Mouse (Mus musculus) embryo, embryonic 11 days (tissue): ENCODE measurements around the gene Rcn3.

Experiments
- DNase-seq: peaks from one replicate; pipeline ENCODE4 v3.0.0-alpha.2; 2015

Gene Rcn3

DNA sequence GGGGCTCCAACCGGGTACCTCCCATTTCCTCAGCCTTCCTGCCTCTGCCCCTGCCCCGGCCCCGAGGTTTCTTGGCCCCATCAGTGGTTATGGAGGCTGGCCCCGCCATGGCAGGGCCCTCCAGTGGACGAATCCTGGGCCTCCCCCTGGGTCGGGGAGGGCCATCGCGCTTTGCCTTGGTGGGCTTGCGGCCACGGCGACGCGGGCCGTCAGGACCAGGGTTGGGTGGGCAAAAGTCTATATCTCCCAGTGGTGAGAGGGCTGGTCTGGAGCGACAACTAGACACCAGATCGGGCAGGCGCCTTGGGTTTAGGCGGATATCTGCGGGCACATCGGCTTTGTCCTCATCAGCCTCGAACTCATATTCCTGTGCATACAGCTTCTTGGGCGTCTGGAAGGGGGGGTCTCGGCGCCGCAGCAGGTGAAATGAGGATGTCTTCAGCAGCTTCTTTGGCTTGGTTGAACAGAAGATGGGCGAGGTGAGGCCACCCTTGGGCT, 45.1 kb downstream of the Rcn3 start:
- DNase-seq: no peak

GRCm38 (mm10) chr7:45045741-45046140, 46.3 kb downstream of the Rcn3 start:
- no peak for DNase-seq

- DNase-seq: no peak
Measured at GRCm38 (mm10) chr7:45043307-45043706, 48.7 kb downstream of the Rcn3 start.

DNA sequence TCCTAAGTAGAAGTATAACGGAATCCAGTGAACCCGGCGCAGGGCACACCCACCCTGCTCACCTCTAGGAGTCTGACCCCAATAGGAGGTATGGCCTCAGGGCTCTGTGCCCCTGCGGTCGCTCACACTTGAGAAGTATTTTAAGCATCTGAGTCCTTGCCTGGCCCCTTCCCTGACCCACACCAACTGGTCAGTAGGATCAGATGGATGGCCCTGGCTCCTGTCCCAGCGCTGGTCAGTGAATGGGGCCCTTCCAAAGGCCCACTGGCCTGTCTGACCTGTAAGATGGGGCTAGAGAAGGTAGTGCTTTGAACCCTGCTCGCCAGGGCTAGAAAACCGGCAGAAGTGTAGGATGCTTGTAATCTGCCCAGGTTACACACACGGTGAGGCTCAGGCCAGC, 51.2 kb downstream of the Rcn3 start:
- no peak for DNase-seq

DNA sequence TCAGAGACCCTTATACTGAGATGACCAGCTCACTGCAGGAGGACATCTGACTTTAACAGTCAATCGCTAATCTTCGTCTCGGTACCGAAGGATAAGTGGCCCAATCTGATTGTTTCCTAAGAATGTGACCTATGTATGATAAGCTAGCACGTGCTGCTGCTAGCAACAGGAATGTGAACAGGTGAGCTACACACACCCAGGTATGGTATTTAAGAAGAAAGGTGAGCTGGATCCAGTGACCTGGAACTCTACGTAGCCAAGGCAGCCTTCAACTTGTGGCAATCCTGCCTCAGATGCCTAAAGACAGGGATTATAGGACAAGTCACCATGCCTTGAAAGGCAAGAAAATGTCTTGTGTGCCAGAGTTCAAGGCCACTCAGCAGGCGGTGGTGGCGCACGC, 53.6 kb downstream of the Rcn3 start:
- DNase-seq: no peak

- peak; percentile 36 for DNase-seq
Measured at GRCm38 (mm10) chr7:45037720-45038361, 54.2 kb downstream of the Rcn3 start.

- DNase-seq: no peak
Measured at GRCm38 (mm10) chr7:45036702-45037101, 55.3 kb downstream of the Rcn3 start.

GRCm38 (mm10) chr7:45035631-45036030, 56.4 kb downstream of the Rcn3 start:
- DNase-seq: no peak

DNA sequence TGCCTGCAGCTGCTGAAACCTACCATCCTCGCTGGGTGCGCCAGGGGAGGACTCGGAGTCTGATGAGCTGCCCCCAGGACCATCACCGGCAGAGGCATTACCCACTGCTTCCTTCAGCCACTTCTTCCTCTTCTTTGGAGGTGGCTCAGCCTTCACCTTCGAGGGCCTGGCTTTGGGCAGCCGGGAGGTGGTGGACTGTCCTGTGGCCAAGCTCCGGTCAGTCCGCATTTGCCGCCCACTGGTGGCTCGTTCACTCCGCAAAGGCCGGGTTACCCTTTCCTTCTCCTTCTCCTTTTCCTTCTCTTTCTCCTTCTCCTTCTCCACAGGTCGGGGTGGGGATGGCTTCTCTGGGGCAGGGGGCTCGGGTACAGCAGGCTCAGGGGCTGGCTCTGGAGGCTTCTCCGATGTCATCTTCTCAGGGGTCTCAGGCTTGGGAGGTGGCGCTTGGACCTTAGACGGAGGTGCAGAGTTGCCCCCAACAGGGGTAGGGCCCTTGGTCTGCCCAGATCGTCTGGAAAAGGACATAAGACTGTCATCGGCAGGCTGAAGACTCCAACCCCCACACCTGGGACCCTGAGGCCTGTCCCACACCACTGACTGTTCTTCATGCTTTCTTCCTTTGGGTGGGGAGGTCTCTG, 58.2 kb downstream of the Rcn3 start:
- DNase-seq: no peak
